22 mouse cellular contexts compared by ENCODE assay signal in the genomic region with DNA sequence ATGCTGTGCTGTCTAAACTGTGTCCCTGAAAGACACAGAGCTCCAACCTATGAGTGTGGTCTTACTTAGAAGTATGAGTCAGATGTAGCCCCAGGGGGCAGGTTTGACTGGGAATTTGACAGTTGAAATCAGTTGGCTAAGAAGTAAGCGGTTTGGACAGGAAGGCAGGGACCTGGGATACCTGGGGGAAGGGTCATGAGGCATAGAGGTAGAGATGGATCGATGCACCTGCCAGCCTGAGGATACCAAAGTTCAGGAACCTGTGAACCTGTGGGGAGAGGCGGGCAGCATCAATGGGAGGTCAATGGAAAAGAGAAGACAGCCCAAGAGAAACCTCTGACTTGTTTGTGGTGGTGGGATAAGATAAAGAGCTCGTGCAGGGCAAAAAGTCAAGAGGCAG. TPM values are rescaled to one million over a fixed set of nuclear protein-coding genes. Genes with fewer than 3 reads are reported as not detected.
"Had no signal": no experiment of that assay in that cellular context is flagged by ENCODE, and none has a peak within 500 bp of the region (broad histone marks: within the 10 kb centered on the region; RNA-seq: fewer than 3 reads in every experiment).

No protein-coding gene starts in this region.

- DNase-seq: retina, postnatal 1 day; right cerebral cortex, adult 18-20 months; right cerebral cortex, postnatal 14 days; right cerebral cortex, postnatal 25 days; right cerebral cortex, postnatal 4 days; spleen, adult 18-20 months; thymus, adult 18-20 months; thymus, adult 2 months; thymus, postnatal 14 days; thymus, postnatal 25 days; thymus, postnatal 36 days; thymus, postnatal 4 days had no signal

- H3K27me3 ChIP-seq: stomach, embryonic 15.5 days had no signal

- H3K9me3 ChIP-seq: neural tube, embryonic 13.5 days; neural tube, embryonic 15.5 days; stomach, embryonic 15.5 days had no signal

- H3K27ac ChIP-seq: neural tube, embryonic 13.5 days; neural tube, embryonic 15.5 days; stomach, embryonic 15.5 days; stomach, postnatal 0 days had no signal

- H3K4me1 ChIP-seq: neural tube, embryonic 15.5 days; stomach, embryonic 15.5 days had no signal

- H3K9ac ChIP-seq: neural tube, embryonic 13.5 days; neural tube, embryonic 15.5 days; stomach, embryonic 15.5 days had no signal

- H3K4me2 ChIP-seq: neural tube, embryonic 13.5 days; neural tube, embryonic 15.5 days; stomach, embryonic 15.5 days had no signal

- H3K36me3 ChIP-seq: neural tube, embryonic 13.5 days; neural tube, embryonic 15.5 days; stomach, embryonic 15.5 days had no signal

- H3K4me3 ChIP-seq: neural tube, embryonic 13.5 days; neural tube, embryonic 15.5 days; stomach, embryonic 15.5 days had no signal

RNA-seq across cellular contexts. Expression of a gene that starts 32.7 kb away (rescaled TPM):
- total RNA-seq: neutrophil, adult 5-6 weeks had no signal
- polyA plus RNA-seq: small intestine, adult 2 months; spleen, adult 2 months; stomach, embryonic 14.5 days; stomach, embryonic 16.5 days; stomach, postnatal 0 days; urinary bladder, adult 2 months had no signal
